Mouse (Mus musculus): ENCODE data around the gene Wdr17. TPM values are rescaled to one million over a fixed set of nuclear protein-coding genes. Genes with fewer than 3 reads are reported as not detected.

Wdr17 gene
- polyA plus RNA-seq, 1 experiment from 2014 or later, result 0.42 TPM

- no peak overlapping the region for H3K9ac ChIP-seq (ENCODE audit: low read length)
- 82% methylated on average over 2 of the region's 2 CpGs for WGBS
- H3K9me3 ChIP-seq (replicated peaks; ENCODE audit: control insufficient read depth, low read length), result no peaks in the 10 kb centered on the region
- no peaks in the 10 kb centered on the region for H3K27me3 ChIP-seq (ENCODE audit: control insufficient read depth, insufficient read depth, low read length)
- no peak overlapping the region for H3K4me3 ChIP-seq (ENCODE audit: low read length)
- H3K36me3 ChIP-seq (ENCODE audit: control insufficient read depth, insufficient read depth), result no peaks in the 10 kb centered on the region
- H3K27ac ChIP-seq (ENCODE audit: low read length), result no peak overlapping the region
- peaks cover 4% of the 10 kb centered on the region for H3K4me1 ChIP-seq (ENCODE audit: control insufficient read depth, insufficient read depth, low read length)
- no peak for ATAC-seq (replicated peaks; ENCODE audit: extremely low read depth, insufficient read depth, low FRiP score)
- no peak overlapping the region for H3K4me2 ChIP-seq (ENCODE audit: low read depth, low read length)
Observed at GRCm38 (mm10) chr8:54596940-54597339, 290.0 kb downstream of the Wdr17 start.

GRCm38 (mm10) chr8:54596051-54596450 is 290.9 kb downstream of the Wdr17 start:
- no peak overlapping the region for H3K27ac ChIP-seq (ENCODE audit: low read length)
- H3K4me2 ChIP-seq (ENCODE audit: low read depth, low read length), result no peak overlapping the region
- H3K4me1 ChIP-seq (ENCODE audit: control insufficient read depth, insufficient read depth, low read length), result peaks cover 3% of the 10 kb centered on the region
- no peak overlapping the region for H3K4me3 ChIP-seq (ENCODE audit: low read length)
- no peaks in the 10 kb centered on the region for H3K27me3 ChIP-seq (ENCODE audit: control insufficient read depth, insufficient read depth, low read length)
- H3K36me3 ChIP-seq (ENCODE audit: control insufficient read depth, insufficient read depth), result no peaks in the 10 kb centered on the region
- no peak for ATAC-seq (replicated peaks; ENCODE audit: extremely low read depth, insufficient read depth, low FRiP score)
- H3K9me3 ChIP-seq (replicated peaks; ENCODE audit: control insufficient read depth, low read length), result no peaks in the 10 kb centered on the region
- 65% methylated on average over 2 of the region's 2 CpGs for WGBS
- no peak overlapping the region for H3K9ac ChIP-seq (ENCODE audit: low read length)

GRCm38 (mm10) chr8:54594634-54595033 is 292.4 kb downstream of the Wdr17 start:
- Histone ChIP-seq H3K9ac (ENCODE audit: low read length) (no peak overlapping the region), H3K36me3 (ENCODE audit: control insufficient read depth, insufficient read depth) (no peaks in the 10 kb centered on the region), H3K4me1 (ENCODE audit: control insufficient read depth, insufficient read depth, low read length) (no peaks in the 10 kb centered on the region), H3K27me3 (ENCODE audit: control insufficient read depth, insufficient read depth, low read length) (no peaks in the 10 kb centered on the region), H3K4me2 (ENCODE audit: low read depth, low read length) (no peak overlapping the region), H3K9me3 (replicated peaks; ENCODE audit: control insufficient read depth, low read length) (no peaks in the 10 kb centered on the region), H3K4me3 (ENCODE audit: low read length) (no peak overlapping the region), H3K27ac (ENCODE audit: low read length) (no peak overlapping the region)
- WGBS, result 87% methylated on average over 5 of the region's 5 CpGs
- no peak for ATAC-seq (replicated peaks; ENCODE audit: extremely low read depth, insufficient read depth, low FRiP score)

GRCm38 (mm10) chr8:54582886-54583285 is 304.1 kb downstream of the Wdr17 start:
- WGBS, result 54% methylated on average over 1 of the region's 1 CpGs
- no peak overlapping the region for H3K9ac ChIP-seq (ENCODE audit: low read length)
- H3K4me1 ChIP-seq (ENCODE audit: control insufficient read depth, insufficient read depth, low read length), result no peaks in the 10 kb centered on the region
- no peaks in the 10 kb centered on the region; the same call in 1 of the 2 replicates for H3K36me3 ChIP-seq (ENCODE audit: control insufficient read depth, insufficient read depth)
- no peak for ATAC-seq (replicated peaks; ENCODE audit: extremely low read depth, insufficient read depth, low FRiP score)
- H3K27me3 ChIP-seq (ENCODE audit: control insufficient read depth, insufficient read depth, low read length), result no peaks in the 10 kb centered on the region
- H3K4me3 ChIP-seq (ENCODE audit: low read length), result no peak overlapping the region
- no peak overlapping the region for H3K27ac ChIP-seq (ENCODE audit: low read length)
- no peaks in the 10 kb centered on the region; the same call in 1 of the 2 replicates for H3K9me3 ChIP-seq (replicated peaks; ENCODE audit: control insufficient read depth, low read length)
- H3K4me2 ChIP-seq (ENCODE audit: low read depth, low read length), result no peak overlapping the region

GRCm38 (mm10) chr8:54581436-54581835 is 305.5 kb downstream of the Wdr17 start:
- Histone ChIP-seq H3K4me1 (ENCODE audit: control insufficient read depth, insufficient read depth, low read length) (peaks cover 8% of the 10 kb centered on the region), H3K27me3 (ENCODE audit: control insufficient read depth, insufficient read depth, low read length) (no peaks in the 10 kb centered on the region), H3K9ac (ENCODE audit: low read length) (no peak overlapping the region), H3K9me3 (replicated peaks; ENCODE audit: control insufficient read depth, low read length) (no peaks in the 10 kb centered on the region), H3K27ac (ENCODE audit: low read length) (no peak overlapping the region), H3K4me2 (ENCODE audit: low read depth, low read length) (no peak overlapping the region), H3K36me3 (ENCODE audit: control insufficient read depth, insufficient read depth) (no peaks in the 10 kb centered on the region; the same call in 1 of the 2 replicates), H3K4me3 (ENCODE audit: low read length) (no peak overlapping the region)
- ATAC-seq (replicated peaks; ENCODE audit: extremely low read depth, insufficient read depth, low FRiP score), result no peak
- WGBS, result 68% methylated on average over 3 of the region's 3 CpGs

Other genes with a start within 250 kb of the Wdr17 start
- 18.4 and 23.1 TPM in 2 replicates for gene Gpm6a, start 67.7 kb upstream of the Wdr17 start, polyA plus RNA-seq (2015; fragmentation: Nextera tagmentation; extraction: Ambion mirVana)

Measured in heart, embryonic 16.5 days (tissue).